17 mouse cellular contexts compared by ENCODE assay signal in genomic region chr8:3481605-3482004, GRCm38 (mm10). TPM values are rescaled to one million over a fixed set of nuclear protein-coding genes. Genes with fewer than 3 reads are reported as not detected.
DNase-seq lines count a peak whose midpoint lies in the region; ATAC-seq and TF ChIP-seq lines count a peak whose summit lies in the region.
"Had no signal": no experiment of that assay in that cellular context is flagged by ENCODE, and none has a peak within 500 bp of the region (broad histone marks: within the 10 kb centered on the region; RNA-seq: fewer than 3 reads in every experiment).

No protein-coding gene starts in this region.

- no peaks in the 10 kb centered on the region for H3K4me1 ChIP-seq in intestine, embryonic 16.5 days (ENCODE audit: control insufficient read depth, insufficient read depth, low read length)
- H3K4me1 ChIP-seq in intestine, embryonic 15.5 days (replicated peaks): no peaks in the 10 kb centered on the region
- H3K4me1 ChIP-seq in bone marrow, adult 2 months (ENCODE audit: control insufficient read depth, insufficient read depth, low read length): peaks cover 2% of the 10 kb centered on the region
- no peaks in the 10 kb centered on the region for H3K4me1 ChIP-seq in lung, embryonic 16.5 days (replicated peaks; ENCODE audit: control insufficient read depth, insufficient read depth, low read length)
- no peaks in the 10 kb centered on the region; the same call in 1 of the 2 replicates for H3K4me1 ChIP-seq in heart, embryonic 12.5 days (replicated peaks)
- H3K4me1 ChIP-seq in hindbrain, embryonic 12.5 days: no peaks in the 10 kb centered on the region
- H3K4me1 ChIP-seq in midbrain, embryonic 14.5 days (ENCODE audit: control insufficient read depth, insufficient read depth, low read length): no peaks in the 10 kb centered on the region
- H3K4me1 ChIP-seq: forebrain, embryonic 12.5 days; stomach, embryonic 15.5 days had no signal

- no peak for TF ChIP-seq CTCF in bone marrow, adult 2 months (IDR thresholded peaks at IDR 0.05; ENCODE audit: control insufficient read depth, insufficient read depth, low read length)

- no peak overlapping the region for H3K4me3 ChIP-seq in intestine, embryonic 16.5 days (ENCODE audit: low read length)
- H3K4me3 ChIP-seq in intestine, embryonic 15.5 days (replicated peaks): no peak overlapping the region
- H3K4me3 ChIP-seq in bone marrow, adult 2 months (replicated peaks; ENCODE audit: control insufficient read depth, low read depth, low read length): peak overlapping the region; percentile 50
- no peak overlapping the region for H3K4me3 ChIP-seq in lung, embryonic 16.5 days (ENCODE audit: low read length)
- H3K4me3 ChIP-seq in myocyte: no peak overlapping the region
- no peak overlapping the region for H3K4me3 ChIP-seq in heart, embryonic 12.5 days
- H3K4me3 ChIP-seq in hindbrain, embryonic 12.5 days: no peak overlapping the region
- H3K4me3 ChIP-seq in midbrain, embryonic 14.5 days (replicated peaks; ENCODE audit: low read depth, low read length): no peak overlapping the region
- H3K4me3 ChIP-seq: forebrain, embryonic 12.5 days; stomach, embryonic 15.5 days had no signal

- H3K9ac ChIP-seq in intestine, embryonic 16.5 days (ENCODE audit: low read depth, low read length): no peak overlapping the region
- H3K9ac ChIP-seq in intestine, embryonic 15.5 days: no peak overlapping the region
- H3K9ac ChIP-seq in lung, embryonic 16.5 days (ENCODE audit: low read length): no peak overlapping the region
- H3K9ac ChIP-seq in heart, embryonic 12.5 days: no peak overlapping the region
- no peak overlapping the region for H3K9ac ChIP-seq in hindbrain, embryonic 12.5 days
- H3K9ac ChIP-seq in midbrain, embryonic 14.5 days (replicated peaks; ENCODE audit: low read length): no peak overlapping the region
- H3K9ac ChIP-seq: forebrain, embryonic 12.5 days; stomach, embryonic 15.5 days had no signal

- no peak overlapping the region for H3ac ChIP-seq in myocyte (ENCODE audit: control insufficient read depth, insufficient read length)

- no peak for DNase-seq in midbrain, embryonic 14.5 days
- DNase-seq: cerebellum, adult 11-12 months; kidney, postnatal 36 days; layer of hippocampus, postnatal 36 days; thymus, postnatal 14 days had no signal

- 0 out of 2 replicates have a peak, but pooled peaks have one; percentile 14 for ATAC-seq in intestine, embryonic 16.5 days
- no peak; the same call in 1 of the 2 replicates for ATAC-seq in intestine, embryonic 15.5 days
- ATAC-seq in lung, embryonic 16.5 days (ENCODE audit: low read depth): peak; percentile 39; the same call in 1 of the 2 replicates
- no peak for ATAC-seq in heart, embryonic 12.5 days (ENCODE audit: insufficient number of reproducible peaks, low FRiP score)
- no peak for ATAC-seq in hindbrain, embryonic 12.5 days (ENCODE audit: low FRiP score)
- no peak for ATAC-seq in midbrain, embryonic 14.5 days (ENCODE audit: low FRiP score, low TSS enrichment)

- 0 out of 2 replicates have a peak, but pooled peaks cover 3% of the 10 kb centered on the region for H3K27me3 ChIP-seq in intestine, embryonic 16.5 days (replicated peaks; ENCODE audit: control insufficient read depth, insufficient read depth, low read length)
- no peaks in the 10 kb centered on the region for H3K27me3 ChIP-seq in intestine, embryonic 15.5 days (replicated peaks)
- no peaks in the 10 kb centered on the region for H3K27me3 ChIP-seq in lung, embryonic 16.5 days (ENCODE audit: control insufficient read depth, insufficient read depth, low read depth, low read length)
- peaks cover 8% of the 10 kb centered on the region for H3K27me3 ChIP-seq in myocyte (ENCODE audit: control insufficient read depth, insufficient read depth, insufficient read length)
- H3K27me3 ChIP-seq in heart, embryonic 12.5 days (replicated peaks): peaks cover 6% of the 10 kb centered on the region; the same call in 1 of the 2 replicates
- peaks cover 6% of the 10 kb centered on the region; the same call in 1 of the 2 replicates for H3K27me3 ChIP-seq in hindbrain, embryonic 12.5 days
- 0 out of 2 replicates have a peak, but pooled peaks cover 2% of the 10 kb centered on the region for H3K27me3 ChIP-seq in midbrain, embryonic 14.5 days (ENCODE audit: control insufficient read depth, insufficient read depth, low read length)
- H3K27me3 ChIP-seq: stomach, embryonic 15.5 days had no signal

- WGBS in intestine, embryonic 16.5 days: 59% methylated on average over 5 of the region's 5 CpGs
- 61% methylated on average over 5 of the region's 5 CpGs for WGBS in intestine, embryonic 15.5 days
- 40% methylated on average over 5 of the region's 5 CpGs for WGBS in bone marrow, adult 2 months
- WGBS in lung, embryonic 16.5 days: 56% methylated on average over 5 of the region's 5 CpGs
- 59% methylated on average over 5 of the region's 5 CpGs for WGBS in heart, embryonic 12.5 days
- WGBS in hindbrain, embryonic 12.5 days: 61% methylated on average over 5 of the region's 5 CpGs
- WGBS in midbrain, embryonic 14.5 days: 63% methylated on average over 5 of the region's 5 CpGs

- H3K27ac ChIP-seq in intestine, embryonic 16.5 days (ENCODE audit: low read length): no peak overlapping the region
- no peak overlapping the region for H3K27ac ChIP-seq in intestine, embryonic 15.5 days
- H3K27ac ChIP-seq in bone marrow, adult 2 months (ENCODE audit: control insufficient read depth, insufficient read depth, low read depth, low read length, poor library complexity): no peak overlapping the region
- no peak overlapping the region for H3K27ac ChIP-seq in lung, embryonic 16.5 days (ENCODE audit: low read length)
- H3K27ac ChIP-seq in heart, embryonic 12.5 days (ENCODE audit: poor library complexity, severe bottlenecking): no peak overlapping the region
- no peak overlapping the region for H3K27ac ChIP-seq in hindbrain, embryonic 12.5 days
- H3K27ac ChIP-seq in midbrain, embryonic 14.5 days (replicated peaks; ENCODE audit: low read depth, low read length): no peak overlapping the region
- H3K27ac ChIP-seq: forebrain, embryonic 12.5 days; macrophage; stomach, embryonic 15.5 days had no signal

- no peak for TF ChIP-seq POLR2A in bone marrow, adult 2 months (IDR thresholded peaks at IDR 0.05; ENCODE audit: borderline replicate concordance, control insufficient read depth, low read depth, low read length)
- no peak for TF ChIP-seq POLR2A in myocyte (IDR thresholded peaks at IDR 0.05; ENCODE audit: insufficient read length, low read depth)

- H3K4me2 ChIP-seq in intestine, embryonic 16.5 days (ENCODE audit: low read depth, low read length): no peak overlapping the region
- no peak overlapping the region for H3K4me2 ChIP-seq in intestine, embryonic 15.5 days (replicated peaks)
- H3K4me2 ChIP-seq in lung, embryonic 16.5 days (ENCODE audit: low read depth, low read length): no peak overlapping the region
- H3K4me2 ChIP-seq in myocyte (ENCODE audit: low read depth): peak overlapping the region; percentile 2
- H3K4me2 ChIP-seq in heart, embryonic 12.5 days: no peak overlapping the region
- H3K4me2 ChIP-seq in hindbrain, embryonic 12.5 days (replicated peaks): no peak overlapping the region
- no peak overlapping the region for H3K4me2 ChIP-seq in midbrain, embryonic 14.5 days (ENCODE audit: low read length)
- H3K4me2 ChIP-seq: forebrain, embryonic 12.5 days; stomach, embryonic 15.5 days had no signal

- no peaks in the 10 kb centered on the region for H3K9me3 ChIP-seq in intestine, embryonic 16.5 days (ENCODE audit: control insufficient read depth, low read length)
- H3K9me3 ChIP-seq in intestine, embryonic 15.5 days: no peaks in the 10 kb centered on the region
- H3K9me3 ChIP-seq in lung, embryonic 16.5 days (ENCODE audit: control insufficient read depth, low read length): no peaks in the 10 kb centered on the region
- H3K9me3 ChIP-seq in heart, embryonic 12.5 days (replicated peaks): no peaks in the 10 kb centered on the region
- no peaks in the 10 kb centered on the region for H3K9me3 ChIP-seq in hindbrain, embryonic 12.5 days (replicated peaks)
- no peaks in the 10 kb centered on the region for H3K9me3 ChIP-seq in midbrain, embryonic 14.5 days (ENCODE audit: control insufficient read depth, low read length)
- H3K9me3 ChIP-seq: forebrain, embryonic 12.5 days; stomach, embryonic 15.5 days had no signal

- H3K79me2 ChIP-seq in myocyte (ENCODE audit: control insufficient read depth, insufficient read depth): no peaks in the 10 kb centered on the region

- H3K36me3 ChIP-seq in intestine, embryonic 16.5 days (ENCODE audit: control insufficient read depth, insufficient read depth, low read length): no peaks in the 10 kb centered on the region
- H3K36me3 ChIP-seq in intestine, embryonic 15.5 days: no peaks in the 10 kb centered on the region
- no peaks in the 10 kb centered on the region for H3K36me3 ChIP-seq in lung, embryonic 16.5 days (ENCODE audit: control insufficient read depth, insufficient read depth, low read length)
- H3K36me3 ChIP-seq in myocyte (ENCODE audit: control insufficient read depth, insufficient read depth): no peaks in the 10 kb centered on the region
- H3K36me3 ChIP-seq in heart, embryonic 12.5 days: no peaks in the 10 kb centered on the region
- no peaks in the 10 kb centered on the region for H3K36me3 ChIP-seq in hindbrain, embryonic 12.5 days
- H3K36me3 ChIP-seq in midbrain, embryonic 14.5 days (ENCODE audit: control insufficient read depth, insufficient read depth, low read length): no peaks in the 10 kb centered on the region
- H3K36me3 ChIP-seq: forebrain, embryonic 12.5 days; stomach, embryonic 15.5 days had no signal

RNA-seq across cellular contexts. Expression of gene Tex45, which starts 10.9 kb away (rescaled TPM):
- polyA plus RNA-seq in intestine, embryonic 16.5 days (2015; fragmentation: Nextera tagmentation; extraction: Ambion mirVana): not detected in 2 replicates
- polyA plus RNA-seq in intestine, embryonic 15.5 days (2015; fragmentation: Nextera tagmentation; extraction: Ambion mirVana): not detected in 2 replicates
- polyA plus RNA-seq in bone marrow, adult 2 months (2011; ENCODE audit: insufficient read depth, insufficient read length, low replicate concordance, missing spikeins): 1.00 TPM in 1 of 2 replicates, not detected in the other
- not detected in 2 replicates for polyA plus RNA-seq in lung, embryonic 16.5 days (2015; fragmentation: Nextera tagmentation; extraction: Ambion mirVana)
- not detected for polyA plus RNA-seq in myocyte (2012; fragmentation: generic; extraction: Trizol)
- not detected in 2 replicates for polyA plus RNA-seq in heart, embryonic 12.5 days (2016; fragmentation: Nextera tagmentation; extraction: Ambion mirVana)
- not detected in 2 replicates for polyA plus RNA-seq in hindbrain, embryonic 12.5 days (2016; fragmentation: Nextera tagmentation; extraction: Ambion mirVana)
- polyA plus RNA-seq in midbrain, embryonic 14.5 days (2014; fragmentation: Nextera tagmentation; extraction: Ambion mirVana): 0.18 and 0.58 TPM in 2 replicates
- polyA plus RNA-seq: forebrain, embryonic 12.5 days; intestine, embryonic 14.5 days; limb, embryonic 11.5 days; macrophage; stomach, embryonic 15.5 days had no signal

RNA-seq across cellular contexts. Expression of gene Zfp358, which starts 11.3 kb away (rescaled TPM):
- 30.3 and 31.4 TPM in 2 replicates for polyA plus RNA-seq in intestine, embryonic 16.5 days (2015; fragmentation: Nextera tagmentation; extraction: Ambion mirVana)
- 31.3 and 32.6 TPM in 2 replicates for polyA plus RNA-seq in intestine, embryonic 15.5 days (2015; fragmentation: Nextera tagmentation; extraction: Ambion mirVana)
- 3.9 and 5.8 TPM in 2 replicates for polyA plus RNA-seq in bone marrow, adult 2 months (2011; ENCODE audit: insufficient read depth, insufficient read length, low replicate concordance, missing spikeins)
- 39.1 and 41.8 TPM in 2 replicates for polyA plus RNA-seq in lung, embryonic 16.5 days (2015; fragmentation: Nextera tagmentation; extraction: Ambion mirVana)
- polyA plus RNA-seq in myocyte (2012; fragmentation: generic; extraction: Trizol): 29.2 TPM
- 34.2 and 36.2 TPM in 2 replicates for polyA plus RNA-seq in heart, embryonic 12.5 days (2016; fragmentation: Nextera tagmentation; extraction: Ambion mirVana)
- polyA plus RNA-seq in hindbrain, embryonic 12.5 days (2016; fragmentation: Nextera tagmentation; extraction: Ambion mirVana): 77.9 and 79.9 TPM in 2 replicates
- polyA plus RNA-seq in midbrain, embryonic 14.5 days (2014; fragmentation: Nextera tagmentation; extraction: Ambion mirVana): 53.0 and 80.8 TPM in 2 replicates

RNA-seq across cellular contexts. Expression of gene Pex11g, which starts 14.1 kb away (rescaled TPM):
- polyA plus RNA-seq in intestine, embryonic 16.5 days (2015; fragmentation: Nextera tagmentation; extraction: Ambion mirVana): 17.4 and 17.9 TPM in 2 replicates
- 8.9 and 15.2 TPM in 2 replicates for polyA plus RNA-seq in intestine, embryonic 15.5 days (2015; fragmentation: Nextera tagmentation; extraction: Ambion mirVana)
- polyA plus RNA-seq in bone marrow, adult 2 months (2011; ENCODE audit: insufficient read depth, insufficient read length, low replicate concordance, missing spikeins): 1.7 and 2.6 TPM in 2 replicates
- polyA plus RNA-seq in lung, embryonic 16.5 days (2015; fragmentation: Nextera tagmentation; extraction: Ambion mirVana): 9.5 and 11.1 TPM in 2 replicates
- polyA plus RNA-seq in myocyte (2012; fragmentation: generic; extraction: Trizol): 5.5 TPM
- 4.9 and 5.1 TPM in 2 replicates for polyA plus RNA-seq in heart, embryonic 12.5 days (2016; fragmentation: Nextera tagmentation; extraction: Ambion mirVana)
- 3.7 and 4.3 TPM in 2 replicates for polyA plus RNA-seq in hindbrain, embryonic 12.5 days (2016; fragmentation: Nextera tagmentation; extraction: Ambion mirVana)
- polyA plus RNA-seq in midbrain, embryonic 14.5 days (2014; fragmentation: Nextera tagmentation; extraction: Ambion mirVana): 3.2 and 3.9 TPM in 2 replicates

RNA-seq across cellular contexts. Expression of gene Mcoln1, which starts 18.7 kb away (rescaled TPM):
- polyA plus RNA-seq in intestine, embryonic 16.5 days (2015; fragmentation: Nextera tagmentation; extraction: Ambion mirVana): 73.6 and 94.9 TPM in 2 replicates
- polyA plus RNA-seq in intestine, embryonic 15.5 days (2015; fragmentation: Nextera tagmentation; extraction: Ambion mirVana): 52.4 and 60.9 TPM in 2 replicates
- 97.4 and 154 TPM in 2 replicates for polyA plus RNA-seq in bone marrow, adult 2 months (2011; ENCODE audit: insufficient read depth, insufficient read length, low replicate concordance, missing spikeins)
- 48.0 and 53.0 TPM in 2 replicates for polyA plus RNA-seq in lung, embryonic 16.5 days (2015; fragmentation: Nextera tagmentation; extraction: Ambion mirVana)
- 44.1 TPM for polyA plus RNA-seq in myocyte (2012; fragmentation: generic; extraction: Trizol)
- 52.7 and 53.5 TPM in 2 replicates for polyA plus RNA-seq in heart, embryonic 12.5 days (2016; fragmentation: Nextera tagmentation; extraction: Ambion mirVana)
- polyA plus RNA-seq in hindbrain, embryonic 12.5 days (2016; fragmentation: Nextera tagmentation; extraction: Ambion mirVana): 79.5 and 83.2 TPM in 2 replicates
- 76.7 and 78.9 TPM in 2 replicates for polyA plus RNA-seq in midbrain, embryonic 14.5 days (2014; fragmentation: Nextera tagmentation; extraction: Ambion mirVana)

RNA-seq across cellular contexts. Expression of gene Pnpla6, which starts 33.6 kb away (rescaled TPM):
- 39.9 and 43.3 TPM in 2 replicates for polyA plus RNA-seq in intestine, embryonic 16.5 days (2015; fragmentation: Nextera tagmentation; extraction: Ambion mirVana)
- 34.4 and 36.7 TPM in 2 replicates for polyA plus RNA-seq in intestine, embryonic 15.5 days (2015; fragmentation: Nextera tagmentation; extraction: Ambion mirVana)
- polyA plus RNA-seq in bone marrow, adult 2 months (2011; ENCODE audit: insufficient read depth, insufficient read length, low replicate concordance, missing spikeins): 36.3 and 52.7 TPM in 2 replicates
- polyA plus RNA-seq in lung, embryonic 16.5 days (2015; fragmentation: Nextera tagmentation; extraction: Ambion mirVana): 27.3 and 30.9 TPM in 2 replicates
- 14.8 TPM for polyA plus RNA-seq in myocyte (2012; fragmentation: generic; extraction: Trizol)
- polyA plus RNA-seq in heart, embryonic 12.5 days (2016; fragmentation: Nextera tagmentation; extraction: Ambion mirVana): 21.7 and 23.4 TPM in 2 replicates
- polyA plus RNA-seq in hindbrain, embryonic 12.5 days (2016; fragmentation: Nextera tagmentation; extraction: Ambion mirVana): 32.6 and 38.9 TPM in 2 replicates
- 26.4 and 31.1 TPM in 2 replicates for polyA plus RNA-seq in midbrain, embryonic 14.5 days (2014; fragmentation: Nextera tagmentation; extraction: Ambion mirVana)

Comparison
In these comparisons a context has a peak if more than half of its experiments do, and no peak if none do; other contexts are left out.
1. ATAC-seq: peak in intestine, embryonic 16.5 days (single experiment) and lung, embryonic 16.5 days (single experiment); none in intestine, embryonic 15.5 days (single experiment), heart, embryonic 12.5 days (single experiment), hindbrain, embryonic 12.5 days (single experiment) and midbrain, embryonic 14.5 days (single experiment).